Mouse (Mus musculus) neutrophil, adult 5-6 weeks (primary cell): ENCODE results near the gene Arhgap21. TPM values are rescaled to one million over a fixed set of nuclear protein-coding genes. Genes with fewer than 3 reads are reported as not detected.

ENCODE experiments used
- ATAC-seq: fragments of 151-379, 151-347 bp; 2 replicates; pipeline ENCODE4 v1.8.0; 2017; ENCODE audit warnings: mild to moderate bottlenecking, moderate TSS enrichment; ENCODE audit not compliant: insufficient number of reproducible peaks, poor library complexity, low FRiP score, severe bottlenecking; ENCODE audit errors: extremely low read depth
- total RNA-seq: library from RNA; stranded (forward); fragments of 200-1000 nt; gene quantifications from 2 replicates; pipeline ENCODE4 v1.2.3, GENCODE M21; 2017

Gene Arhgap21
- total RNA-seq, 1 experiment from 2014 or later = 11.8 TPM

- ATAC-seq = no peak
Observed at GRCm38 (mm10) chr2:20910446-20910845, 58.2 kb downstream of the Arhgap21 start.

GRCm38 (mm10) chr2:20909404-20909803, 59.3 kb downstream of the Arhgap21 start:
- no peak for ATAC-seq

GRCm38 (mm10) chr2:20907291-20907690, 61.4 kb downstream of the Arhgap21 start:
- ATAC-seq = no peak

- no peak for ATAC-seq
Observed at GRCm38 (mm10) chr2:20905411-20905810, 63.3 kb downstream of the Arhgap21 start.

GRCm38 (mm10) chr2:20902981-20903645, 65.6 kb downstream of the Arhgap21 start:
- no peak for ATAC-seq

GRCm38 (mm10) chr2:20901916-20902315, 66.8 kb downstream of the Arhgap21 start:
- no peak for ATAC-seq

- peak; percentile 67 for ATAC-seq
Observed at GRCm38 (mm10) chr2:20899301-20899700, 69.4 kb downstream of the Arhgap21 start.

- peak; percentile 86 for ATAC-seq
Observed at GRCm38 (mm10) chr2:20898684-20899083, 70.0 kb downstream of the Arhgap21 start.

GRCm38 (mm10) chr2:20896446-20896845, 72.2 kb downstream of the Arhgap21 start:
- ATAC-seq = no peak

GRCm38 (mm10) chr2:20894100-20894690, 74.5 kb downstream of the Arhgap21 start:
- ATAC-seq = 0 out of 2 replicates have a peak, but pooled peaks have one; percentile 16

- no peak for ATAC-seq
Observed at GRCm38 (mm10) chr2:20888751-20889150, 79.9 kb downstream of the Arhgap21 start.

- ATAC-seq = no peak
Observed at GRCm38 (mm10) chr2:20883288-20883687, 85.4 kb downstream of the Arhgap21 start.

GRCm38 (mm10) chr2:20879877-20880605, 88.6 kb downstream of the Arhgap21 start:
- ATAC-seq = no peak

GRCm38 (mm10) chr2:20874621-20875020, 94.1 kb downstream of the Arhgap21 start:
- no peak for ATAC-seq

- ATAC-seq = no peak
Observed at GRCm38 (mm10) chr2:20869212-20869965, 99.3 kb downstream of the Arhgap21 start.

GRCm38 (mm10) chr2:20868052-20868451, 100.6 kb downstream of the Arhgap21 start:
- ATAC-seq = no peak

- no peak for ATAC-seq
Observed at GRCm38 (mm10) chr2:20865795-20866194, 102.9 kb downstream of the Arhgap21 start.

- no peak for ATAC-seq
Observed at GRCm38 (mm10) chr2:20864569-20864968, 104.1 kb downstream of the Arhgap21 start.

- ATAC-seq = no peak
Observed at GRCm38 (mm10) chr2:20860756-20861155, 107.9 kb downstream of the Arhgap21 start.
